Mouse (Mus musculus) intestine, embryonic 14.5 days (tissue): Measurements from ENCODE around the gene Piwil1. TPM values are rescaled to one million over a fixed set of nuclear protein-coding genes. Genes with fewer than 3 reads are reported as not detected.

ENCODE experiments used
- ATAC-seq: fragments of 200-750 bp; cut with Nextera tagmentation; replicated peaks from 2 replicates; pipeline ENCODE4 v1.8.0; 2017; ENCODE audit warnings: low read depth, moderate number of reproducible peaks, moderate TSS enrichment, moderate library complexity; ENCODE audit not compliant: low FRiP score, low TSS enrichment
- DNase-seq: peaks from one replicate; pipeline ENCODE4 v3.0.0-alpha.2; 2018; ENCODE audit warnings: low spot score
- H3K27ac ChIP-seq: fragments of 300-500 bp; sonication (generic); 2 replicates; pipeline ENCODE4 v1.5.1; 2014; ENCODE audit warnings: low read depth, mild to moderate bottlenecking, control low read depth
- H3K27me3 ChIP-seq: fragments of 300-500 bp; sonication (generic); replicated peaks from 2 replicates; pipeline ENCODE4 v1.6.1; 2014; ENCODE audit warnings: low read length, control low read depth; ENCODE audit not compliant: control insufficient read depth, insufficient read depth
- H3K36me3 ChIP-seq: fragments of 300-500 bp; sonication (generic); 2 replicates; pipeline ENCODE4 v1.6.1; 2014; ENCODE audit warnings: low read length, control low read depth; ENCODE audit not compliant: control insufficient read depth, insufficient read depth
- H3K4me1 ChIP-seq: fragments of 300-500 bp; sonication (generic); replicated peaks from 2 replicates; pipeline ENCODE4 v1.6.1; 2014; ENCODE audit warnings: low read length, control low read depth, mixed read lengths; ENCODE audit not compliant: control insufficient read depth, insufficient read depth
- H3K4me2 ChIP-seq: fragments of 300-500 bp; sonication (generic); 2 replicates; pipeline ENCODE4 v1.6.1; 2014; ENCODE audit warnings: low read length
- H3K4me3 ChIP-seq: fragments of 300-500 bp; sonication (generic); 2 replicates; pipeline ENCODE4 v1.5.1; 2014; ENCODE audit warnings: low read depth, low read length, control low read depth, mixed read lengths
- H3K9ac ChIP-seq: fragments of 300-500 bp; sonication (generic); 2 replicates; pipeline ENCODE4 v1.6.1; 2014; ENCODE audit warnings: mild to moderate bottlenecking, low read length
- H3K9me3 ChIP-seq: fragments of 300-500 bp; sonication (generic); 2 replicates; pipeline ENCODE4 v1.6.1; 2016; ENCODE audit warnings: low read length, control low read depth; ENCODE audit not compliant: control insufficient read depth
- WGBS: fragments of 180-500 bp; shearing (Covaris S2); extraction: QIAGEN DNeasy Blood & Tissue Kit; methylation state at CpG from one replicate; pipeline ENCODE4 v1.1.7; 2014; 5-methylcytosine and 5-hydroxymethylcytosine counted together
- polyA plus RNA-seq: library from polyadenylated mRNA; unstranded; fragments of >200 nt; fragmentation: Nextera tagmentation; extraction: Ambion mirVana; gene quantifications from 2 replicates; pipeline ENCODE4 v1.2.1, GENCODE M21; 2014

The Piwil1 gene
- polyA plus RNA-seq, 1 experiment from 2014 or later = not detected

DNA sequence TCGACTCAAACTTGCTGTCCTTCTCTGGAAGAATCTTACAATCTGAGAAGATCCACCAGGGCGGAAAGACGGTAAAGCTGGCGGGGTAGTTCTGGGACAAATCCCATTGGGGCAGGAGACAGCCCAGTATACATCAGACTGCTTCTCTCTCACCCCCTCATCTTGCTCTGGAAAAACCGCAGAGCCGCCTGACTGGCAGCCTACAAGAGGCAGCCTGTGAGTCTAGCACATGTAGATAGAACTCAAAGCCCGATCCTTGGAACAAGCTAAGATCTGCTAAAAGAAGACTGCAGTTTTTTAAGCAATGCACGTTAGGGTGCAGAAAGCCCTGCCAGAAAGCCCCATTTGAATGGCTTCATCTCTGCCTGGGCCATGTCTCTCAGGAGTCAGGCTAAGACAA is 43.9 kb downstream of the Piwil1 start:
- Histone ChIP-seq H3K9ac (no peak overlapping the region), H3K4me2 (no peak overlapping the region), H3K4me3 (no peak overlapping the region), H3K27me3 (no peaks in the 10 kb centered on the region), H3K36me3 (no peaks in the 10 kb centered on the region), H3K9me3 (no peaks in the 10 kb centered on the region), H3K27ac (no peak overlapping the region), H3K4me1 (no peaks in the 10 kb centered on the region)
- DNase-seq (no peak), ATAC-seq (no peak)
- WGBS = 83% methylated on average over 8 of the region's 8 CpGs

DNA sequence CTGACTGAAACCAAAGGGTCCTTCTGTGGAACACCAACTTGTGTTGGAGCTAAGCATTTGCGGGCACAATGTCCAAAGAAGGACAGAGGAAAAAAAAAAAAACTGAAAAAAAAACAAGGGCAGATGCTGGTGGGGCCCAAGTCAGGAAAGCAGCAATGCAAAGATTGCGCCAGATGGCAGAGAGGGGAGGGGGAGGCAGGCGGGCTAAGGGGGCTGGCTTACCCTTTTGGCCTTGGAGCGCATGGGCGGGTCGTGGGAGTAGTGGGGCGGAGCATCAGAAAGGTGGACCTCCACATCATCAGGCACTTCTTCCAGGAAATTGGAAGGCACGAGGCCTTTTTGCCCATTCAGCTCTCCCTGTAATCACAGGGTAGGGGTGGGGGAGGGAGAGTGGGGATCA is 58.8 kb downstream of the Piwil1 start:
- H3K36me3 ChIP-seq = no peaks in the 10 kb centered on the region
- no peak for DNase-seq
- no peak for ATAC-seq
- 26% methylated on average over 8 of the region's 8 CpGs for WGBS
- H3K9me3 ChIP-seq = no peaks in the 10 kb centered on the region
- no peaks in the 10 kb centered on the region for H3K4me1 ChIP-seq
- no peak overlapping the region for H3K9ac ChIP-seq
- H3K27me3 ChIP-seq = no peaks in the 10 kb centered on the region
- no peak overlapping the region for H3K27ac ChIP-seq
- H3K4me3 ChIP-seq = no peak overlapping the region
- H3K4me2 ChIP-seq = no peak overlapping the region

DNA sequence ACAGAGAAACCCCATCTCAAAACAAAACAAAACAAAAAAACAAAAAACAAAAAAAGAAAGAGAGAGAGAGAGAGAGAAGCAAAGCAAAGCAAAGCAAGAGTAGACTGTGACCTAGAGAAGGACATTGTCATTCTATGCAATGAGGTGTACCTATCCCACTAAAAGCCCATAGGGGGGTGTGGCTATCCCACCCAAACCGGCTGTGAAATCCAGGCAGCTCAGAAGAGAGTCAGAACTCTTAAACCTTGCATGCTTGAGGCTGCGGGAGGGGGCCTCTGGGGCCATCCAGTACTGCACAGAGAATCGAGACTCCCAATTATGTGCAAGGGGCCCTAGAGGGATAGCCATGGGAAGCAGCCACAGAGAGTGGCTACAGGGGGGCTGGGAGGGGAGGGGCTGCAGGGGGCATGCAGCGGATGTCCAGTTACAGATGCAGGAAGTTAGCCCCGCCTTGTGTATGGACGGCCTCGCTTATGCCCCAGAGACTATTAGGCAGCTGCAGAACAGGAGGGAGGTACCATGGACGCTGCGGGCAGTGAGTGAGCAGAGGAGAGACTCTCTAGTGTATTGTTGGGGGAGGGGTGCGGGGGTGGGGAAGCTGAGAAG is 66.8 kb downstream of the Piwil1 start:
- DNase-seq = no peak
- H3K9me3 ChIP-seq = no peaks in the 10 kb centered on the region
- ATAC-seq = peak; percentile 64; the same call in 1 of the 2 replicates
- H3K36me3 ChIP-seq = no peaks in the 10 kb centered on the region
- no peak overlapping the region for H3K4me3 ChIP-seq
- no peak overlapping the region for H3K9ac ChIP-seq
- no peaks in the 10 kb centered on the region for H3K27me3 ChIP-seq
- peak overlapping the region; percentile 28; the same call in 1 of the 2 replicates for H3K4me2 ChIP-seq
- WGBS = 10% methylated on average over 10 of the region's 10 CpGs
- H3K4me1 ChIP-seq = 0 out of 2 replicates have a peak, but pooled peaks cover 2% of the 10 kb centered on the region
- no peak overlapping the region for H3K27ac ChIP-seq

DNA sequence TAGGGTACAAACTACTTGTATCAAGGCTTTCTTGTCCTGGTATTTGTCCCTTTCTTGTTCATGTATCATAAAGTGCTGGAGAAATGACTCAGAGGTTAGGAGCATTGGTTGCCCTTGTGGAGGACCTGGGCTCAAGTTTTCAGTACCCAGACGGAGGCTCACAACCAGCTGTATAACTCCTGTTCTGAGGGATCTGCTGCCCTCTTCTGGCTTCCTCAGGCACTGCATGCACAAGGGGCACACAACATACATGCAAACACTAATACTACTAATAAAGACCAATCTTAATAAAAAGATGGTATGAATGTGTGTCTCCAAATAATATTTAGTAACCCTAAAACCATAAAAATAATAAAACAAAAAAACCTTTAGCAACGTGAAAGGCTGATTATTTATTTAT is 74.1 kb downstream of the Piwil1 start:
- ATAC-seq (no peak), DNase-seq (no peak)
- H3K9ac ChIP-seq = no peak overlapping the region
- H3K4me3 ChIP-seq = no peak overlapping the region
- H3K27me3 ChIP-seq = no peaks in the 10 kb centered on the region
- H3K9me3 ChIP-seq = no peaks in the 10 kb centered on the region
- no peak overlapping the region for H3K27ac ChIP-seq
- H3K4me1 ChIP-seq = no peaks in the 10 kb centered on the region
- 63% methylated on average over 2 of the region's 2 CpGs for WGBS
- H3K4me2 ChIP-seq = no peak overlapping the region
- no peaks in the 10 kb centered on the region for H3K36me3 ChIP-seq

DNA sequence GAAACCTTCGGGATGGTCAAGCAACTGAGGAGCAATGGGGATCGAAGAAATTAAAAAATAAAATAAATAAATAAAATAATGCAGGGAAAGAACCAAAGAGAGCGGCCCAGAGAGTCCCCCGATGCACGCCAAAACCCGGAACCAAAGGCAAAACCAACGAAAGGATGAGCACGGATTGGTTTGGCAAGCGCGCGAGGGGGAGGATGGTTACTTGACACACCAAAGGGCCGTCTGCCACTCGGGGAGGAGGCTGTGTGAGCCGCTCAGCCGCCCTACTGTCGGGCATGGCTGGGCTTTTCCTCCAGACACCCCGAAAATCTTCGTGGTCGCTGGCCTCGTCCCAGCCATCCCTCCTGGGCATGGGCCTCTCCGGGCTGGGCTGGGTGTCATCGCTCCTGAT is 79.3 kb downstream of the Piwil1 start:
- Histone ChIP-seq H3K9ac (no peak overlapping the region), H3K36me3 (no peaks in the 10 kb centered on the region), H3K4me2 (no peak overlapping the region), H3K9me3 (no peaks in the 10 kb centered on the region), H3K4me1 (no peaks in the 10 kb centered on the region), H3K27me3 (no peaks in the 10 kb centered on the region), H3K4me3 (no peak overlapping the region), H3K27ac (no peak overlapping the region)
- ATAC-seq (no peak), DNase-seq (no peak)
- WGBS = 56% methylated on average over 22 of the region's 22 CpGs

DNA sequence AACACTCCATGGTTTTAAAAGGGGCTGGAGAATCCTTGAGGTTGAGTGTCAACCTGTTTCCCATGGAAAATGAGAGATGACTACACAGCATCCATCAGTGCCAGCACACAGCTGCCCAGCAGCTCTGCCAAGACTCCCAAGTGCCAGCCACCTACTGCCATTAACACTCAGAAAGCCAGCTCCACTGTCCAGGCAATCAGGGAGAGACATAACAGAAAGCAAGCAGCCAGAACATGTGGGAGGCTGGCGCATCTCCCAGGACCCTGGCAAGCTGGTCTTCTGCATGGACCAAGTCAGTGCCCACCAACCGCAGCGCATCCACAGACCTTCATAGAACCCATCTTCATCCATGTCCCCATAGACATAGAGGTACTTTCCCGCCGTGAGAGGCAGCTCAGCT is 98.3 kb downstream of the Piwil1 start:
- Histone ChIP-seq H3K36me3 (no peaks in the 10 kb centered on the region), H3K4me1 (no peaks in the 10 kb centered on the region), H3K4me3 (no peak overlapping the region), H3K27me3 (no peaks in the 10 kb centered on the region), H3K4me2 (no peak overlapping the region), H3K27ac (no peak overlapping the region), H3K9ac (no peak overlapping the region), H3K9me3 (no peaks in the 10 kb centered on the region)
- DNase-seq = no peak
- WGBS = 91% methylated on average over 5 of the region's 5 CpGs
- ATAC-seq = no peak

Other genes starting within 250 kb of the Piwil1 start
- gene Fzd10, start 101.7 kb upstream of the Piwil1 start, polyA plus RNA-seq = 2.4 and 3.0 TPM in 2 replicates